Mouse (Mus musculus) myocyte (in vitro differentiated cells): ENCODE measurements at regions not wholly inside any gene's neighbourhood (a gene's known extent, or its start where the extent isn't known, plus 50 kb on each side); places are given as distances from the start of the nearest gene placed in this dataset.

ENCODE experiments used
- H3K27me3 ChIP-seq: one replicate; pipeline ENCODE4 v1.6.1; 2011; ENCODE audit not compliant: control insufficient read depth, insufficient read depth, insufficient read length
- H3K36me3 ChIP-seq: one replicate; pipeline ENCODE4 v1.6.1; 2011; ENCODE audit not compliant: control insufficient read depth, insufficient read depth
- H3K4me2 ChIP-seq: one replicate; pipeline ENCODE4 v1.6.1; 2011; ENCODE audit warnings: low read depth, control low read depth
- H3K4me3 ChIP-seq: one replicate; pipeline ENCODE4 v1.5.1; 2011; ENCODE audit warnings: mild to moderate bottlenecking, control low read depth, moderate library complexity
- H3K79me2 ChIP-seq: one replicate; pipeline ENCODE4 v1.6.1; 2011; ENCODE audit not compliant: control insufficient read depth, insufficient read depth
- H3ac ChIP-seq: one replicate; pipeline ENCODE4 v1.6.1; 2011; ENCODE audit not compliant: control insufficient read depth, insufficient read length
- CEBPB ChIP-seq: IDR thresholded peaks from 2 replicates; pipeline ENCODE4 v1.6.1; 2011; ENCODE audit warnings: mild to moderate bottlenecking, moderate library complexity; ENCODE audit not compliant: poor library complexity, insufficient read depth, severe bottlenecking
- E2F4 ChIP-seq: IDR thresholded peaks from one replicate; pipeline ENCODE4 v1.6.1; 2011; ENCODE audit warnings: mild to moderate bottlenecking, control low read depth, moderate library complexity; ENCODE audit not compliant: insufficient read depth
- MAX ChIP-seq: IDR thresholded peaks from one replicate; pipeline ENCODE4 v1.6.1; 2011; ENCODE audit warnings: low read depth, mild to moderate bottlenecking, control low read depth
- MYOD1 ChIP-seq, 3 experiments: IDR thresholded peaks; one replicate each; pipeline ENCODE4 v1.6.1; 2011; ENCODE audit warnings: control low read depth in 2 of 3, low read depth in 2 of 3, mild to moderate bottlenecking in 2 of 3, moderate library complexity in 1 of 3; ENCODE audit not compliant: insufficient read length in 2 of 3, control insufficient read depth in 1 of 3
- MYOG ChIP-seq, 3 experiments: IDR thresholded peaks; one replicate each; pipeline ENCODE4 v1.6.1; 2011; ENCODE audit warnings: control low read depth in 2 of 3, low read depth in 2 of 3, mild to moderate bottlenecking in 2 of 3; ENCODE audit not compliant: insufficient read length in 2 of 3, control insufficient read depth in 1 of 3, insufficient read depth in 1 of 3
- POLR2A ChIP-seq: IDR thresholded peaks from one replicate; pipeline ENCODE4 v1.6.1; 2011; ENCODE audit warnings: low read depth, mild to moderate bottlenecking, control low read depth, moderate library complexity; ENCODE audit not compliant: insufficient read length
- POLR2AphosphoS2 ChIP-seq: IDR thresholded peaks from one replicate; pipeline ENCODE4 v1.6.1; 2011; ENCODE audit warnings: low read depth, control low read depth; ENCODE audit not compliant: insufficient read length
- REST ChIP-seq: IDR thresholded peaks from one replicate; pipeline ENCODE4 v1.6.1; 2011; ENCODE audit warnings: mild to moderate bottlenecking, control low read depth, moderate library complexity; ENCODE audit not compliant: insufficient read depth, insufficient read length
- SRF ChIP-seq: IDR thresholded peaks from one replicate; pipeline ENCODE4 v1.6.1; 2011; ENCODE audit warnings: low read depth; ENCODE audit not compliant: control insufficient read depth, insufficient read length
- TCF12 ChIP-seq: IDR thresholded peaks from one replicate; pipeline ENCODE4 v1.6.1; 2011; ENCODE audit warnings: mild to moderate bottlenecking, control low read depth; ENCODE audit not compliant: poor library complexity, insufficient read depth, severe bottlenecking
- TCF3 ChIP-seq: IDR thresholded peaks from one replicate; pipeline ENCODE4 v1.6.1; 2011; ENCODE audit warnings: low read depth, control low read depth; ENCODE audit not compliant: insufficient read length
- USF1 ChIP-seq: IDR thresholded peaks from one replicate; pipeline ENCODE4 v1.6.1; 2011; ENCODE audit warnings: low read depth, mild to moderate bottlenecking, control low read depth, moderate library complexity

DNA sequence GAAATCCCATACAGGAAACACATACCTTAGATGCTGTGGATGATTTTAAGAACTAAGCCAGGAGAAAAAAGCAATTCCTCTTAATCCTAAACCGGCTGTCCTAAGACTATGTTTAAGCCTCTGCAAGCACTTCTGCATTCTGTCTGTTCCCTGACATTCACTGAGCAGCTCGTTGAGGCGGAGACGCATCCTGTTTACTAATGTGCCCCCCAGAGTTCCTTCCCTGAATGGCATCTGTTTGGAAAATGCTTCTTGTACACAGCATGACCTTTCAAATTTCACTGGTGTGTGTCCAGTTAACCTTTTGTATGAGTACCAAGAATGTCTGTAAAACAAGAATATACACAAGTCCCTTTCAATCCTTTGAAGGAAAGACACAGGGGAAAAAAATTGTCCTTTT lies 73.4 kb upstream of the Zdhhc17 start:
- no peak overlapping the region for H3K4me2 ChIP-seq
- H3ac ChIP-seq = no peak overlapping the region
- no peak for TF ChIP-seq TCF3
- TF ChIP-seq USF1 = no peak
- TF ChIP-seq E2F4 = no peak
- no peak for TF ChIP-seq MYOD1 (IDR thresholded peaks at IDR 0.05; ENCODE audit: control insufficient read depth in 1 of 3, insufficient read length in 2 of 3, low read depth in 2 of 3)
- TF ChIP-seq REST = no peak
- TF ChIP-seq SRF = no peak
- no peak for TF ChIP-seq CEBPB
- TF ChIP-seq POLR2AphosphoS2 = no peak
- no peak for TF ChIP-seq TCF12
- no peak for TF ChIP-seq POLR2A
- no peak for TF ChIP-seq MYOG (IDR thresholded peaks at IDR 0.05; ENCODE audit: control insufficient read depth in 1 of 3, insufficient read depth in 1 of 3, insufficient read length in 2 of 3, low read depth in 2 of 3)
- TF ChIP-seq MAX = no peak
- H3K36me3 ChIP-seq = no peaks in the 10 kb centered on the region
- no peaks in the 10 kb centered on the region for H3K79me2 ChIP-seq
- no peaks in the 10 kb centered on the region for H3K27me3 ChIP-seq
- H3K4me3 ChIP-seq = no peak overlapping the region

DNA sequence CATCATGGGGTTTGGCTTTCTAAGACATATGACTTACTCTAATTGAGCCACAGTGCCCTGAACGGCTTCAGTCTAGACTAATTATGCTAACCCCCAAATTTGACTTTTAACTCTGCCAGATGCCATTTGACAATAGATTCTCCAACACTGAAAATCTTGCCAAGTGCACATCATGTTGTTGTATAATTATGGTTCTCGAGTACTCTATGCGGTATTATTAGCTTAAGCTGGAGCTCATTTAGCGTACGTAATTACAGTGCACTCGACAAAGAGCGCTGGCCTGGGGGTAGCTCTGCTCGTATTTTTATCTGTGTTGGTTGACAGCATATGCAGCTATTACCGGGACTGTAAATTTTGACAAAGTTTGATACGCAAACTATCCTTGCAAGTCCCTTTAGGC lies 70.4 kb upstream of the Zdhhc17 start:
- TF ChIP-seq E2F4 = no peak
- no peak for TF ChIP-seq CEBPB
- TF ChIP-seq MYOG (IDR thresholded peaks at IDR 0.05; ENCODE audit: control insufficient read depth in 1 of 3, insufficient read depth in 1 of 3, insufficient read length in 2 of 3, low read depth in 2 of 3) = no peak
- no peak for TF ChIP-seq SRF
- TF ChIP-seq POLR2AphosphoS2 = no peak
- TF ChIP-seq MAX = no peak
- no peak for TF ChIP-seq TCF12
- TF ChIP-seq TCF3 = no peak
- TF ChIP-seq REST = no peak
- no peak for TF ChIP-seq USF1
- no peak for TF ChIP-seq MYOD1 (IDR thresholded peaks at IDR 0.05; ENCODE audit: control insufficient read depth in 1 of 3, insufficient read length in 2 of 3, low read depth in 2 of 3)
- TF ChIP-seq POLR2A = no peak
- no peak overlapping the region for H3ac ChIP-seq
- H3K4me3 ChIP-seq = no peak overlapping the region
- no peaks in the 10 kb centered on the region for H3K36me3 ChIP-seq
- H3K4me2 ChIP-seq = no peak overlapping the region
- no peaks in the 10 kb centered on the region for H3K27me3 ChIP-seq
- no peaks in the 10 kb centered on the region for H3K79me2 ChIP-seq

DNA sequence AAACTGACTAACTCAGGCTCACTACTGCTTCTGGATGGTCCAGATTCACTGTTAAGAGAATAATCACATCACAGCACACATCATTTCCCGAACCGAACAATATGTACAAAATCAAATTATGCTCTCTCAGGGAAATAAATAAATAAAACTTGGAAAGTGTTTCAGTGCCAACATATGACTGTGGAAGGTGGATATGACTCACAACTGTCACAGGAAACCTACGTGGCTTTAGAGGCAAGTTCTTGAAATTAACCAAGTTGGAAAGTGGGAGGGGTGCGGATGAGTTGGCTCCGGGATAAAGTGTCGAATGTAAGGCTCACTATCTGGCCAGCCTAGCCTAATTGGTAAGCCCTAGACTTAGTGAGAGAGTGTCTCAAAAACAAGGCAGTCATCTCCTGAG lies 69.1 kb upstream of the Zdhhc17 start:
- no peak for TF ChIP-seq POLR2AphosphoS2
- no peak for TF ChIP-seq TCF12
- TF ChIP-seq USF1 = no peak
- H3K4me2 ChIP-seq = no peak overlapping the region
- no peak overlapping the region for H3K4me3 ChIP-seq
- H3K27me3 ChIP-seq = no peaks in the 10 kb centered on the region
- no peak overlapping the region for H3ac ChIP-seq
- H3K79me2 ChIP-seq = no peaks in the 10 kb centered on the region
- H3K36me3 ChIP-seq = no peaks in the 10 kb centered on the region

DNA sequence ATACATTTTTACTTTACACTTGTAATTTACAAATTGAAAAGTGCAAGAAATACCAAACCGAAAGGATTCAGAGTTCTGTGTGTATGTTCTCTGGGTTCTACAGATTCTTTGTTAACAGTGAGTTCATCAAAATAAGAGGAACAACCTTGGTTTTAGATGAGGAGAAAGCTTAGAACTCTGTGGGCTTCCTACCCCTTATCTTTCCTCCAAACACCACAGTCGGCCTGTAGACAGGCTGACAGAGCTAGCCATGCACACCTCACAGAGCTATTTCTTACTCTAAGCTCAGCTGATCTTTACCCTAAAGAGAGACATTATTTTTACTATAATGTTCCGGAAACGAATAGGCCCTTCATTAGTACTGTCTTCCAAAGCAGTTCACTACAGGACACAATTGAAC lies 67.7 kb upstream of the Zdhhc17 start:
- H3K4me3 ChIP-seq = no peak overlapping the region
- no peak overlapping the region for H3ac ChIP-seq
- H3K4me2 ChIP-seq = no peak overlapping the region
- no peaks in the 10 kb centered on the region for H3K79me2 ChIP-seq
- no peaks in the 10 kb centered on the region for H3K27me3 ChIP-seq
- TF ChIP-seq MAX (no peak), POLR2AphosphoS2 (no peak), CEBPB (no peak), SRF (no peak), MYOD1 (IDR thresholded peaks at IDR 0.05; ENCODE audit: control insufficient read depth in 1 of 3, insufficient read length in 2 of 3, low read depth in 2 of 3) (no peak), USF1 (no peak), REST (no peak), MYOG (IDR thresholded peaks at IDR 0.05; ENCODE audit: control insufficient read depth in 1 of 3, insufficient read depth in 1 of 3, insufficient read length in 2 of 3, low read depth in 2 of 3) (no peak), E2F4 (no peak), POLR2A (no peak), TCF12 (no peak), TCF3 (no peak)
- H3K36me3 ChIP-seq = no peaks in the 10 kb centered on the region

DNA sequence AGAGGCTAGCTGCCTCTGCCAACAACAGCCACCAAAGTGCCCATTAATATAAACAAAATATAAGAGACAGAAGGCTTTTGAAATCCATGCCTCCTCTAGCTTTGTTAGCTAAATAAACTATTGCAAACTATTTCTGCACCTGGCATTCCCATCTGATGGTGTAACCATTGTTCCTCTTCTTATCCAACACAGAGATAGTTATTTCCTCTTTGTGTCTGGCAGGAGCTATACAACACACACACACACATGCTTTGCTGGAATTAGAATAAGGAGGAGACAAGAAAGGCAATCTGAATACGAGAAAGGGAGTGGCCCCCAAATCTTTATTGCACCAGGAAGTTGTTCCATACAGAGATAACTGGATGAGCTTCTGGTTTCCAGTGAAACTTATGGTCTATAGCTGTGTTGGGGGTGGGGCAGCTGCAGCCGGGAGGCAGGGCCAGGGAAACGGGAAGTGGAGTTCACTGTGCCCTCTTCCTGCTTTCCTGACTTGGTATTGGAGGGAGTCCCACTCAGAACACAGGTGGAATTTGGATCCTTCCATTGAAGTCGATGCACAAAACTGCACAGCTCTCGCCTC lies 64.0 kb upstream of the Zdhhc17 start:
- Histone ChIP-seq H3K79me2 (no peaks in the 10 kb centered on the region), H3K36me3 (no peaks in the 10 kb centered on the region), H3K27me3 (no peaks in the 10 kb centered on the region), H3K4me2 (no peak overlapping the region), H3K4me3 (no peak overlapping the region), H3ac (no peak overlapping the region)
- no peak for TF ChIP-seq MYOD1 (IDR thresholded peaks at IDR 0.05; ENCODE audit: control insufficient read depth in 1 of 3, insufficient read length in 2 of 3, low read depth in 2 of 3)
